Mouse (Mus musculus) forebrain, embryonic 12.5 days (tissue): ENCODE results near the gene Tmem256. TPM values are rescaled to one million over a fixed set of nuclear protein-coding genes. Genes with fewer than 3 reads are reported as not detected.
"Not testable (repeated sequence)": the region's sequence is repeated elsewhere in the genome, so short reads cannot be mapped to it uniquely, and the experiment has no call there.

ENCODE experiments used
- ATAC-seq: fragments of 200-750 bp; cut with Nextera tagmentation; 2 replicates; pipeline ENCODE4 v1.8.0; 2017; ENCODE audit warnings: moderate TSS enrichment; ENCODE audit not compliant: low FRiP score
- H3K27ac ChIP-seq: fragments of 300-500 bp; sonication (generic); 2 replicates; pipeline ENCODE4 v1.5.1; 2016; ENCODE audit warnings: mild to moderate bottlenecking
- H3K27me3 ChIP-seq: fragments of 300-500 bp; sonication (generic); 2 replicates; pipeline ENCODE4 v1.6.1; 2016; ENCODE audit warnings: mild to moderate bottlenecking
- H3K36me3 ChIP-seq: fragments of 300-500 bp; sonication (generic); replicated peaks from 2 replicates; pipeline ENCODE4 v1.6.1; 2016; ENCODE audit warnings: mild to moderate bottlenecking
- H3K4me1 ChIP-seq: fragments of 300-500 bp; sonication (generic); 2 replicates; pipeline ENCODE4 v1.6.1; 2016
- H3K4me2 ChIP-seq: fragments of 300-500 bp; sonication (generic); 2 replicates; pipeline ENCODE4 v1.6.1; 2016; ENCODE audit warnings: mild to moderate bottlenecking, moderate library complexity
- H3K4me3 ChIP-seq: fragments of 300-500 bp; sonication (generic); replicated peaks from 2 replicates; pipeline ENCODE4 v1.5.1; 2016; ENCODE audit warnings: mild to moderate bottlenecking
- H3K9ac ChIP-seq: fragments of 300-500 bp; sonication (generic); 2 replicates; pipeline ENCODE4 v1.6.1; 2016; ENCODE audit warnings: mild to moderate bottlenecking
- H3K9me3 ChIP-seq: fragments of 300-500 bp; sonication (generic); 2 replicates; pipeline ENCODE4 v1.6.1; 2016
- WGBS: fragments of 180-500 bp; shearing (Covaris S2); methylation state at CpG from one replicate; pipeline ENCODE4 v1.1.7; 2016; 5-methylcytosine and 5-hydroxymethylcytosine counted together
- polyA plus RNA-seq: library from polyadenylated mRNA; unstranded; fragments of >200 nt; fragmentation: Nextera tagmentation; extraction: Ambion mirVana; gene quantifications from 2 replicates; pipeline ENCODE4 v1.2.1, GENCODE M21; 2016

The Tmem256 gene
- polyA plus RNA-seq, 1 experiment from 2014 or later = 294 TPM

DNA sequence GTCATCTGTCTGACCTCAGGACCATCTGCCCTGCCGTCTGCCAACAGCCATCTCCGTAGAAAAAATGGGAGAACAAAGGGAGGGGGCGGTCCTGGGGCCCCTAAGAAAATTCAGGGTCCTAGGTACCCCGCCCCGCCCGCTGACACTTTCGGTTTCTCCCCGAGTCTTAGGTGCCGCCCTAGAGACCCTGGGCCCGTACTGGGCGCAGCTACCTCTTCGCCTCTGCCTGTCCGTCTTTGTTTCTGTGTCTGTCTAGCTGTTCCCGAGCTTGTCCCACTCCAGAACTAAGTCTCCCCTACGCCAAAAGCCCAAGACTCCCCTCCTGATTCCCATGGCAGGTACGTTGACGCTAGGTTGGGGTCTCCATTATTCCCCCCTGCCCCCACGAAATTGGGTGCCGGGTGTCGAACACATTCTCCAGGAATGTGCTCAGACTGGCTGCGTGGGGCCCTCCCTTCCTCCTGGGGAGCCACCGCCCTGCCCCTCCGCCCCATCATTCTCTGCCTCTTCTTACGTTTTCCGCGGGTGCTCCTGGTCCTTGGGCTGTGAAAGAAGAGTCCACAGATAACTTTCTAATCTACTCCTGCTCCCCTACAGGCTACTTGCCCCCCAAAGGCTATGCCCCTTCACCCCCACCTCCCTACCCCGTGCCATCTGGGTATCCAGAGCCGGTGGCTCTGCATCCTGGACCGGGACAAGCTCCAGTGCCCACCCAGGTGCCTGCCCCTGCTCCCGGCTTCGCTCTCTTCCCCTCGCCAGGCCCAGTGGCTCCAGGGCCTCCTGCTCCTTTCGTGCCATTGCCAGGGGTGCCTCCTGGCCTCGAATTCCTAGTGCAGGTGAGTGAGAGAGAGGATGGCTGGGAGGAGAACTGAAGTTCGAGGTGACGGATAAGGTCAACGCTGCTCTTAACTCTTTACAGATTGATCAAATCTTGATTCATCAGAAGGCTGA lies 8.7 kb downstream of the Tmem256 start:
- WGBS = 16% methylated on average over 34 of the region's 37 CpGs
- ATAC-seq = peak; percentile 39

DNA sequence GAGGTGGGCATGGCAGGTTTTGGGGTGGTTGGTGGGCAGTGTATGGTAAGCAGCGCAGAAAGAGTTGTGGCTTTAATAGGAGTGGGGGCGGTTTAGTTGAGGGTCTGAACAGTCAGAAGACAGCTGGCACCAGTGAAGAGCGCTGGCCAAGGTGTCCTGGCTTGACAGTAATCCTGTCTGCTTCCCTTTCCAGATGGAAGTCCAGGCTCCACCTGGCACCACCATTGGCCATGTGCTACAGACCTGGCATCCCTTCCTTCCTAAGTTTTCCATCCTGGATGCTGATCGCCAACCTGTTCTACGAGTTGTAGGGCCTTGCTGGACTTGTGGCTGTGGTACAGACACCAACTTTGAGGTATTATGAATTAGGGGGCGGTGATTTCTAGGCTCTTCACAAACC lies 9.7 kb downstream of the Tmem256 start:
- Histone ChIP-seq H3K4me3 (peak overlapping the region; percentile 67), H3K36me3 (peaks cover 40% of the 10 kb centered on the region), H3K27ac (no peak overlapping the region), H3K27me3 (no peaks in the 10 kb centered on the region), H3K9ac (peak overlapping the region; percentile 82; the same call in 1 of the 2 replicates), H3K9me3 (no peaks in the 10 kb centered on the region), H3K4me1 (peaks cover 32% of the 10 kb centered on the region), H3K4me2 (peak overlapping the region; percentile 61)
- no peak for ATAC-seq
- 95% methylated on average over 6 of the region's 6 CpGs for WGBS

More for the DNA sequence above, 8.7 kb downstream of the Tmem256 start:
- peaks cover 40% of the 10 kb centered on the region for H3K36me3 ChIP-seq
- no peaks in the 10 kb centered on the region for H3K27me3 ChIP-seq
- H3K27ac ChIP-seq = peak overlapping the region; percentile 96
- H3K9ac ChIP-seq = peak overlapping the region; percentile 82
- peak overlapping the region; percentile 61 for H3K4me2 ChIP-seq
- no peaks in the 10 kb centered on the region for H3K9me3 ChIP-seq
- H3K4me1 ChIP-seq = peaks cover 32% of the 10 kb centered on the region
- peak overlapping the region; percentile 67 for H3K4me3 ChIP-seq

DNA sequence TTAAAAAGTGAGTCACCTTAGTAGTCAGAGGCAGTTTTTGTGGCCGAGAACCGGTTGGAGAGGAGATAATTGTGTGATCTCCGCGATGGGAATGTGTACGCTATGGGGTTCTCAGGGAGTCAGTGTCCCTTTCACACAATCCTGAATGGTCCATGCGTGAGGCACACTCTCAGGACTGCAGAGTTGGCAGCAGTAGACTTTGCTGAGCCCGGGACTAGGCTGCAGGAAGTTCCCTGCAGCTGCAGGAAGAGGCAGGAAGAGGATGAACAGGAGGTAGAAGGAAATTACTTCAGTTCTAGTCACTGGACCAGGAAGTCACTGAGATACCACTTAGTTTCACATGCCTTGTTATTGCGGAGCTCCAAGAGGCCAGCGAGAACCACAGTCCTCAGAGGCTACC lies 10.8 kb downstream of the Tmem256 start:
- no peak overlapping the region for H3K4me3 ChIP-seq
- no peaks in the 10 kb centered on the region for H3K27me3 ChIP-seq
- no peaks in the 10 kb centered on the region for H3K9me3 ChIP-seq
- H3K4me1 ChIP-seq = peaks cover 32% of the 10 kb centered on the region
- H3K9ac ChIP-seq = no peak overlapping the region
- no peak for ATAC-seq
- peaks cover 40% of the 10 kb centered on the region for H3K36me3 ChIP-seq
- 92% methylated on average over 9 of the region's 9 CpGs for WGBS
- H3K27ac ChIP-seq = no peak overlapping the region
- H3K4me2 ChIP-seq = no peak overlapping the region

DNA sequence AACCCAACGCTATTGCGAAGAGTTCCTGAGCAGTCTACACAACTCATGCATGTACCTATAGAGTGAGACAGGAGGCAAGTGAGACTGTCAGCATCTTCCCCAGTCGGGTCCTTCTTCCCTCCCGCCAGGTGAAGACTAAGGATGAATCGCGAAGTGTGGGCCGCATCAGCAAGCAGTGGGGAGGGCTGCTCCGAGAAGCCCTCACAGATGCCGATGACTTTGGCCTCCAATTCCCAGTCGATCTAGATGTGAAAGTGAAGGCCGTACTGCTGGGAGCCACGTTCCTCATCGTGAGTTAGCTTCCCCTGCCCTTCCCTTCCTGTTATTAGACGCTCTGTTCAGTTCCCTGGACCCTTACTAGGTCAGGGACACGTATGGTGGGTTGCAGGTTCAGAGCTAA lies 11.6 kb downstream of the Tmem256 start:
- Histone ChIP-seq H3K36me3 (peaks cover 40% of the 10 kb centered on the region), H3K9ac (no peak overlapping the region), H3K9me3 (no peaks in the 10 kb centered on the region), H3K27ac (no peak overlapping the region), H3K4me3 (no peak overlapping the region), H3K4me2 (no peak overlapping the region), H3K27me3 (no peaks in the 10 kb centered on the region), H3K4me1 (peaks cover 33% of the 10 kb centered on the region)
- ATAC-seq = no peak
- 92% methylated on average over 15 of the region's 15 CpGs for WGBS

DNA sequence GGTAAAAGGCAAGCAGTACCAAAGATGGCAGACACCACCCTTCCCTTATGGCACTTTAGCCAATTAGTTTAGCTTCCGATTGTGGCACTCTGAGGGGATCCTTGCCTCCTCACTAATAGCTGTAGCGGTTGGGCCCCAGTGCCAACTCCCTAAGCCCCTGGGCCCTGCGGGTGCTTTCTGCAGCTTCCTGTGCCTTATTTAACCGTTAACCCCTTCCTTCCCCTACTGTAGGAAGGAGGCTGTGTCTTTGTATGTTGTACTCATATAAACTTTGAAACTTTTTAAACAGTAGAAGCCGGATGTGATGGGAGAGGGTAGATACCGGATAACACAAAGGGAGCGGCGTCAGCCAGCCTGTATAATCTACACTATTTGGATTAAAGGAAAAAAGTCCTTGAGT lies 12.4 kb downstream of the Tmem256 start:
- Histone ChIP-seq H3K4me2 (no peak overlapping the region), H3K27ac (no peak overlapping the region), H3K4me3 (no peak overlapping the region), H3K9me3 (no peaks in the 10 kb centered on the region), H3K9ac (no peak overlapping the region), H3K36me3 (peaks cover 40% of the 10 kb centered on the region), H3K4me1 (peaks cover 32% of the 10 kb centered on the region), H3K27me3 (no peaks in the 10 kb centered on the region)
- no peak for ATAC-seq
- 81% methylated on average over 8 of the region's 8 CpGs for WGBS

DNA sequence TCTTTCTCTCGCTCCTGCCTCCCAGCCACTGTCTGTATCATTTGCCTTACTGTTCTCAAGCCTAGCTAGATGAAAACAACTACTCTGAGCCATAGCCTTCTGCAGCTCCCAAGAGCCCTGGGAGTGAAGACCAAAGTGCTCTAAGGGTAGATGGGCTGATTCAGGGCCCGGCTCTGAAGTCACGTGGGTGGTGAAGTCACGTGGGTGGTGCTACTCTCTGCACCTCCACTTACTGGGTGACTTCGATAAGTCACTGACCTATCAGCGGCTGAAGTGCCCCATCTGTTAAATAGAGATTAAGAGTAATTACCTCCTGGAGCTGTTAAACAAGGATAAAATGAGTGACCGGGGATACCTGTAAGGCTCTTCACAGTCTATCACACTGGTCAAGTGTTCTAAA lies 15.7 kb downstream of the Tmem256 start:
- Histone ChIP-seq H3K27ac (no peak overlapping the region), H3K9me3 (no peaks in the 10 kb centered on the region), H3K36me3 (peaks cover 30% of the 10 kb centered on the region), H3K9ac (no peak overlapping the region), H3K4me2 (no peak overlapping the region), H3K27me3 (peaks cover 16% of the 10 kb centered on the region), H3K4me1 (peaks cover 15% of the 10 kb centered on the region), H3K4me3 (no peak overlapping the region)
- no peak for ATAC-seq
- WGBS = 79% methylated on average over 7 of the region's 7 CpGs

DNA sequence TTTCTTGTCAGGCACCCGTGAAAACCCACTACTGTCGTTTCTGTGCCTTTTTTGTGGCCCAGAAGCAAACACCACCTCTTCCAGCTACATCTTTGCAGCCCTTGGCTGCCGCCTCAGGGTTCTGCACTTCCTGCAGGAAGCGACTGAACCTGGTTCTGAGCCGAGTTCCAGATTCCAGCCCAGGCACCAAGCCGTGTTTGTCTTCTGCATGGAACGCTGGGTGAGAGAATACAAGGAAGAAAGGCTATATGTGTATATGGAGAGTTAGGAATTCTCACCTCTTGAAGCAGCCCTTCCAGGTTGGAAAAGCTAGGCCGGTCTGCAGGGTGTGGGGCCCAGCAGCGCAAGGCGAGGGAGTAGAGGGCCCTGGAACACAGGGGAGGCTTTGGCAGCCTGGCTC lies 16.4 kb downstream of the Tmem256 start:
- WGBS = 88% methylated on average over 10 of the region's 10 CpGs
- H3K9me3 ChIP-seq = no peaks in the 10 kb centered on the region
- H3K4me2 ChIP-seq = no peak overlapping the region
- peaks cover 23% of the 10 kb centered on the region for H3K36me3 ChIP-seq
- H3K27me3 ChIP-seq = peaks cover 23% of the 10 kb centered on the region
- peaks cover 15% of the 10 kb centered on the region for H3K4me1 ChIP-seq
- no peak overlapping the region for H3K9ac ChIP-seq
- 0 out of 2 replicates have a peak overlapping the region, but pooled peaks have one; percentile 33 for H3K27ac ChIP-seq
- H3K4me3 ChIP-seq = no peak overlapping the region
- ATAC-seq = no peak

DNA sequence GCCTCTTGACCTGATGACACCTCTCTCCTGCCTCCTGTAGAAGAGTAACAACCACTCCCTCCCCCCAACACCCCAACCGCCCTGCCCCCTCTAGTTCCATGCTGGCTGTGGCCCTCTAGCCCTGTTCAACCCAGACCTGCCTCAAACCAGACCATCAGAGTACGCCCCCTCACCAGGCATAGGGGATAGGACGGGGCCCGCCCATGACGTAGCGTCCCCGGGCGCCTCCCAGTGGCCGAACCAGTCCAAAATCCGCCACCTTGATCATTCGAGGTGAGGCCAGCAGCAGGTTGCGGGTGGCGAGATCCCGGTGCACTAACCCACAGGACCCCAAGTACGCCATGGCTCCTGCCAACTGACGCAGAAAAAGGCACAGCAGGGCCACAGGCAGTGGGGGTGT lies 17.0 kb downstream of the Tmem256 start:
- Histone ChIP-seq H3K9me3 (no peaks in the 10 kb centered on the region), H3K27me3 (peaks cover 27% of the 10 kb centered on the region), H3K9ac (no peak overlapping the region), H3K4me2 (peak overlapping the region; percentile 4; the same call in 1 of the 2 replicates), H3K27ac (0 out of 2 replicates have a peak overlapping the region, but pooled peaks have one; percentile 33), H3K36me3 (peaks cover 17% of the 10 kb centered on the region), H3K4me3 (no peak overlapping the region), H3K4me1 (peaks cover 12% of the 10 kb centered on the region)
- WGBS = 16% methylated on average over 16 of the region's 16 CpGs
- no peak; the same call in 1 of the 2 replicates for ATAC-seq

DNA sequence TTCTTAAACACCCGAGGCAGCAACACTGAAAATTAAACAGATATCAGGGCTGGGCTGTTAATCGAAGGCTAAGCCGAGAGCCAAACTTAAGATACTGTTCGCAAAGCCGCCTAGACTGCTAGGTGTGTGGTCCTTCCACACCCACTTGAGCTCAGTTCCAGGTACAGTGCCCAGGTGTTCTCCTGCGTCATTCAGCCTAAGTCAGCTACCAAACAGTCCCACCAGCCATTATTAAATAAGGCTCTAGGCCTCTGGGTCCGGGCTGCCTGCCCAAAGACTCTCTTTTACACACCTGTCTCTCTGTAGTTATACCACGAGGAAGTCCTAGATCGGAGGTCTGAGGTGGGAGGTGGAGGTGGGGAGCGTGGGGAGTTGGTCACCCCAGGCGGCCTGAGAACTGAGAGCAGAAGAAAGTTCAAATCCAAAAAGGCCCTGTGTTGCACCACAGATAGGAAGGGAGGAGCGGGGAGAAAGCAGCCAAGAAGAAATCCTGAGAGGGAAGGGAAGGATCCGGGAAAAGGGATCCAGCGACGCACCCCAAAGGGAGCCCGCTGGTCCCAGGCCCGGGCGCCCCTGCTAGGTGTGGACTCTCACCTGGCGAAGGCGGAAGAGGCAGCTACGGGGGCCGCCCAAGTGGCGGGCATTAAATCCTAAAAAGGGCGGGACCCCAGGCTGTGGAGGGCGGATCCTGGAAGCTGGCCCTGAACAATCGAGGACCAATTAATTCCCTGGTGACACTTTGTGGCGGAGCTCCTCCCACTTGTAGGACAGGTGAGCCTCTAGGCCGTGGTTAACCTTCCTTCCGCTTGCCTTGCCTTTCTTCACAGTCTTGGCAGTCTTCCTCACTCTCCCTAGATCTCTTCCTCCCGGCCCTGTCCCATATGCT lies 20.0 kb downstream of the Tmem256 start, which contains the start of gene Tnk1:
Tnk1 (minus strand) TSS at position 618 of the 886 bp plus-strand sequence.
- no peak within 1 kb of the TSS for H3K27ac ChIP-seq
- no peaks in the 10 kb centered on the region for H3K36me3 ChIP-seq
- peaks cover 7% of the 10 kb centered on the region for H3K4me1 ChIP-seq
- H3K4me3 ChIP-seq = no peak within 1 kb of the TSS
- ATAC-seq = no peak
- no peak within 1 kb of the TSS for H3K9ac ChIP-seq
- peaks cover 27% of the 10 kb centered on the region for H3K27me3 ChIP-seq
- no peak within 1 kb of the TSS for H3K4me2 ChIP-seq
- no peaks in the 10 kb centered on the region for H3K9me3 ChIP-seq
- WGBS = 20% methylated on average over 30 of the region's 30 CpGs

DNA sequence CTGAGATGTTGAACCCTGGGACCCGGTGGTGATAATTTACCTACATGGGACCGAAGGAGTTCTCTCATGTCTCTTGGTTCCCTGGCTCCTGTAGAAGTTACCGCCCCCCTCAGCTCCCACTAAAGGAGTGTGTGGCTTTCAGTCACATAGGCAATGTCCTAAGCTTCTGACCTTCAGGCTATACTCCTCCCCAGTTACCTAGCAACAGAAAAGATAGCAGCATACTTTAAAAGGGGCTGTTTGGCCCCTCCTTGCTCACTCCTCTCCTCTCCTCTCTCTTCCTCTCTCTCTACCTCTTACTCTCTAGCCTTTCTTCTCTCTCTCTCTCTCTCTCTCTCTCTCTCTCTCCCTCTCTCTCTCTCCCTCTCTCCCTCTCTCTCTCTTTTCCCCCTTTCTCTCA lies 25.4 kb downstream of the Tmem256 start:
- 80% methylated on average over 3 of the region's 3 CpGs for WGBS
- H3K9me3 ChIP-seq, H3K4me2 ChIP-seq, H3K4me1 ChIP-seq, H3K27ac ChIP-seq, H3K36me3 ChIP-seq, H3K4me3 ChIP-seq, ATAC-seq, H3K9ac ChIP-seq: not testable (repeated sequence)
- peaks cover 13% of the 10 kb centered on the region for H3K27me3 ChIP-seq

DNA sequence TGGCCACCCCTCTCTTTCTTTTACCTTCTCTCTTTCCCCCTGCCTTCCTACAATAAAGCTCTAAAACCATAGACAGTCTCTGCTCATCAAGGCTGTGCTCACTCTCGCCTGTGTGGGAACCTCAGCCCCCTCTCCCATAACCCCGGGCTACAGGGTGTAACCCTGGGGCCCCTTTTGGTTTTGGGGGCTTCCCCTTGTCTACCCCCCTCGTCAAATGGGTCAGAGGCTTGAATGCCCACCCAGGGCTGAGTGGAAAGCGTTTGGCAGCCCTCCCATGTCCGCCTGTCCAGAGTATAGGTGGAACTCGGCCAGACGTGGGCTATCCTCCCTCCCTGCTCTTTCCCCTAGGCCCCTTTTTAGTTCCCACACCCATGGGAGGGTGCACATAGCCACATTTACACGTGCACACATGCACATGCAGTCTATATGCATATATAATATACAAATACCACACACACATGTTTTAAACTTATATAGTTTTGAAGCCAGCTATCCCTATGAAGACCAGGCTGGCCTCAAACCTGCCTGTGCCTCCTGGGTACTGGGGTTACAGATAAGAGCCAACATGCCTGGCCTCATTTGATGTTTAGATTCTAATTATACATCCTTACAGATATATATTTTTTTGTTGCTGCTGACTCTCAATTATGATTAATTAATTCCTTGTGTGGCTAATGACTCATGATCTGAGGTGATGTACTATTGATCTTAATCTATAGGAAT lies 26.0 kb downstream of the Tmem256 start:
- Histone ChIP-seq H3K4me3 (no peak overlapping the region), H3K36me3 (no peaks in the 10 kb centered on the region), H3K4me2 (no peak overlapping the region), H3K27me3 (peaks cover 8% of the 10 kb centered on the region), H3K27ac (no peak overlapping the region), H3K9me3 (no peaks in the 10 kb centered on the region), H3K4me1 (0 out of 2 replicates have a peak, but pooled peaks cover 7% of the 10 kb centered on the region), H3K9ac (no peak overlapping the region)
- ATAC-seq = no peak
- 56% methylated on average over 8 of the region's 8 CpGs for WGBS
